Mouse (Mus musculus): ENCODE data around the gene Trap1a. TPM values are rescaled to one million over a fixed set of nuclear protein-coding genes. Genes with fewer than 3 reads are reported as not detected.

Trap1a gene
- polyA plus RNA-seq, 1 experiment from 2014 or later: not detected

GRCm38 (mm10) chrX:139352192-139352772 lies 18.8 kb downstream of the Trap1a start:
- H3K4me2 ChIP-seq (replicated peaks; ENCODE audit: low read depth, low read length): no peak overlapping the region
- no peaks in the 10 kb centered on the region for H3K36me3 ChIP-seq (ENCODE audit: insufficient read depth, low read length)
- no peak overlapping the region for H3K9ac ChIP-seq (replicated peaks; ENCODE audit: low read length)
- 83% methylated on average over 5 of the region's 5 CpGs for WGBS
- H3K27ac ChIP-seq (ENCODE audit: low read length): no peak overlapping the region
- H3K4me1 ChIP-seq (ENCODE audit: insufficient read depth, low read length): no peaks in the 10 kb centered on the region
- peaks cover 17% of the 10 kb centered on the region for H3K27me3 ChIP-seq (ENCODE audit: insufficient read depth, low read length)
- H3K9me3 ChIP-seq (ENCODE audit: low read length): no peaks in the 10 kb centered on the region
- no peak overlapping the region for H3K4me3 ChIP-seq (ENCODE audit: low read length)
- no peak for ATAC-seq (ENCODE audit: low FRiP score, low TSS enrichment)

- no peak overlapping the region for H3K4me2 ChIP-seq (replicated peaks; ENCODE audit: low read depth, low read length)
- H3K9me3 ChIP-seq (ENCODE audit: low read length): no peaks in the 10 kb centered on the region
Observed at GRCm38 (mm10) chrX:139357639-139358260, 24.3 kb downstream of the Trap1a start.

GRCm38 (mm10) chrX:139358361-139358760 lies 24.9 kb downstream of the Trap1a start:
- no peak overlapping the region for H3K4me2 ChIP-seq (replicated peaks; ENCODE audit: low read depth, low read length)
- WGBS: 73% methylated on average over 18 of the region's 18 CpGs
- no peaks in the 10 kb centered on the region for H3K9me3 ChIP-seq (ENCODE audit: low read length)
- ATAC-seq (ENCODE audit: low FRiP score, low TSS enrichment): no peak
- no peak overlapping the region for H3K9ac ChIP-seq (replicated peaks; ENCODE audit: low read length)
- no peak overlapping the region for H3K27ac ChIP-seq (ENCODE audit: low read length)
- H3K4me3 ChIP-seq (ENCODE audit: low read length): no peak overlapping the region
- H3K27me3 ChIP-seq (ENCODE audit: insufficient read depth, low read length): peaks cover 11% of the 10 kb centered on the region; the same call in 1 of the 2 replicates
- no peaks in the 10 kb centered on the region for H3K4me1 ChIP-seq (ENCODE audit: insufficient read depth, low read length)
- H3K36me3 ChIP-seq (ENCODE audit: insufficient read depth, low read length): no peaks in the 10 kb centered on the region

More at GRCm38 (mm10) chrX:139357639-139358260, 24.3 kb downstream of the Trap1a start:
- Histone ChIP-seq H3K9ac (replicated peaks; ENCODE audit: low read length) (no peak overlapping the region), H3K27ac (ENCODE audit: low read length) (no peak overlapping the region), H3K4me3 (ENCODE audit: low read length) (no peak overlapping the region), H3K36me3 (ENCODE audit: insufficient read depth, low read length) (no peaks in the 10 kb centered on the region), H3K4me1 (ENCODE audit: insufficient read depth, low read length) (no peaks in the 10 kb centered on the region), H3K27me3 (ENCODE audit: insufficient read depth, low read length) (peaks cover 11% of the 10 kb centered on the region; the same call in 1 of the 2 replicates)
- 56% methylated on average over 7 of the region's 7 CpGs for WGBS
- no peak for ATAC-seq (ENCODE audit: low FRiP score, low TSS enrichment)

GRCm38 (mm10) chrX:139366837-139367528 lies 33.5 kb downstream of the Trap1a start:
- no peak overlapping the region for H3K27ac ChIP-seq (ENCODE audit: low read length)
- no peaks in the 10 kb centered on the region for H3K9me3 ChIP-seq (ENCODE audit: low read length)
- H3K4me1 ChIP-seq (ENCODE audit: insufficient read depth, low read length): no peaks in the 10 kb centered on the region
- no peak overlapping the region for H3K4me2 ChIP-seq (replicated peaks; ENCODE audit: low read depth, low read length)
- ATAC-seq (ENCODE audit: low FRiP score, low TSS enrichment): no peak
- no peak overlapping the region for H3K4me3 ChIP-seq (ENCODE audit: low read length)
- no peaks in the 10 kb centered on the region; the same call in 1 of the 2 replicates for H3K27me3 ChIP-seq (ENCODE audit: insufficient read depth, low read length)
- 86% methylated on average over 3 of the region's 3 CpGs for WGBS
- H3K36me3 ChIP-seq (ENCODE audit: insufficient read depth, low read length): no peaks in the 10 kb centered on the region
- H3K9ac ChIP-seq (replicated peaks; ENCODE audit: low read length): no peak overlapping the region

GRCm38 (mm10) chrX:139367529-139367908 lies 34.0 kb downstream of the Trap1a start:
- Histone ChIP-seq H3K36me3 (ENCODE audit: insufficient read depth, low read length) (no peaks in the 10 kb centered on the region), H3K27me3 (ENCODE audit: insufficient read depth, low read length) (no peaks in the 10 kb centered on the region; the same call in 1 of the 2 replicates), H3K9me3 (ENCODE audit: low read length) (no peaks in the 10 kb centered on the region), H3K9ac (replicated peaks; ENCODE audit: low read length) (no peak overlapping the region), H3K4me2 (replicated peaks; ENCODE audit: low read depth, low read length) (no peak overlapping the region), H3K27ac (ENCODE audit: low read length) (no peak overlapping the region), H3K4me3 (ENCODE audit: low read length) (no peak overlapping the region), H3K4me1 (ENCODE audit: insufficient read depth, low read length) (no peaks in the 10 kb centered on the region)
- ATAC-seq (ENCODE audit: low FRiP score, low TSS enrichment): no peak

- Histone ChIP-seq H3K4me3 (ENCODE audit: low read length) (no peak overlapping the region), H3K9ac (replicated peaks; ENCODE audit: low read length) (no peak overlapping the region), H3K27me3 (ENCODE audit: insufficient read depth, low read length) (no peaks in the 10 kb centered on the region), H3K4me2 (replicated peaks; ENCODE audit: low read depth, low read length) (no peak overlapping the region), H3K4me1 (ENCODE audit: insufficient read depth, low read length) (no peaks in the 10 kb centered on the region), H3K36me3 (ENCODE audit: insufficient read depth, low read length) (no peaks in the 10 kb centered on the region), H3K27ac (ENCODE audit: low read length) (no peak overlapping the region), H3K9me3 (ENCODE audit: low read length) (no peaks in the 10 kb centered on the region)
- ATAC-seq (ENCODE audit: low FRiP score, low TSS enrichment): no peak
- WGBS: 54% methylated on average over 4 of the region's 4 CpGs
Observed at GRCm38 (mm10) chrX:139369122-139369521, 35.6 kb downstream of the Trap1a start.

- no peaks in the 10 kb centered on the region for H3K9me3 ChIP-seq (ENCODE audit: low read length)
- H3K9ac ChIP-seq (replicated peaks; ENCODE audit: low read length): no peak overlapping the region
- H3K4me1 ChIP-seq (ENCODE audit: insufficient read depth, low read length): no peaks in the 10 kb centered on the region
- H3K4me3 ChIP-seq (ENCODE audit: low read length): no peak overlapping the region
- no peaks in the 10 kb centered on the region for H3K36me3 ChIP-seq (ENCODE audit: insufficient read depth, low read length)
- ATAC-seq (ENCODE audit: low FRiP score, low TSS enrichment): no peak
- peaks cover 3% of the 10 kb centered on the region; the same call in 1 of the 2 replicates for H3K27me3 ChIP-seq (ENCODE audit: insufficient read depth, low read length)
- no peak overlapping the region for H3K4me2 ChIP-seq (replicated peaks; ENCODE audit: low read depth, low read length)
- no peak overlapping the region for H3K27ac ChIP-seq (ENCODE audit: low read length)
Observed at GRCm38 (mm10) chrX:139372665-139373064, 39.2 kb downstream of the Trap1a start.

Other genes starting within 250 kb of the Trap1a start
- gene Serpina7, start 248.4 kb upstream of the Trap1a start, polyA plus RNA-seq (2015; fragmentation: Nextera tagmentation; extraction: Ambion mirVana): not detected in 2 replicates
- gene 4930513O06Rik, start 247.4 kb upstream of the Trap1a start, polyA plus RNA-seq (2015; fragmentation: Nextera tagmentation; extraction: Ambion mirVana): not detected in 2 replicates
- gene 4933428M09Rik, start 154.5 kb upstream of the Trap1a start, polyA plus RNA-seq (2015; fragmentation: Nextera tagmentation; extraction: Ambion mirVana): not detected in 2 replicates
- 12.1 and 16.5 TPM in 2 replicates for gene Mum1l1, start 123.6 kb upstream of the Trap1a start, polyA plus RNA-seq (2015; fragmentation: Nextera tagmentation; extraction: Ambion mirVana)
- gene D330045A20Rik, start 146.7 kb downstream of the Trap1a start, polyA plus RNA-seq (2015; fragmentation: Nextera tagmentation; extraction: Ambion mirVana): 1.6 and 2.1 TPM in 2 replicates
- gene Rnf128, start 229.6 kb downstream of the Trap1a start, polyA plus RNA-seq (2015; fragmentation: Nextera tagmentation; extraction: Ambion mirVana): 46.4 and 47.5 TPM in 2 replicates